Mouse (Mus musculus): ENCODE results near the gene Cbx5.

DNA sequence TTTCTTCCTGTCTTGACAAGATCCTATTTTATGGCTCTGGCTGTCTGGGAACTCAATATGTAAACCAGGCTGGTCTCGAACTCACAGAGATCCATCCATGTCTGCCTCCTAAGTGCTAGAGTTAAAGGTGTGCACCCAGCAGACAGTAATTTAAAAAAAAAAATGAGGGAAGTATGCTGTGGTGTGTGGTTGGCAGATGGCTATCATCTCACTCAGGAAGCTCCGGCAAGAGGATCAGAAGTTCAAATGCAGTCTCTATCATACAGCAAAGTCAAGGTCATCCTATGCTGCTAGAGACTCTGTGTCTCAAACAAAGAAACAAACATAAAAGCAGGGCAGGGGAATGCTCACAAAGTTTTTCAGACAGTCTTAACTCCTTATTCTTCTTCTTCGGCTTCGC is 29.3 kb upstream of the Cbx5 start:
- no peak for TF ChIP-seq CTCF (IDR thresholded peaks at IDR 0.05)
- no peak for TF ChIP-seq EP300 (IDR thresholded peaks at IDR 0.05; ENCODE audit: insufficient read depth, low read depth, low read length)
- TF ChIP-seq POLR2A (IDR thresholded peaks at IDR 0.05; ENCODE audit: insufficient read depth, low read depth, low read length) = no peak
